Mouse (Mus musculus) liver, adult 10 weeks (tissue): ENCODE data around the gene Ndrg3. TPM values are rescaled to one million over a fixed set of nuclear protein-coding genes. Genes with fewer than 3 reads are reported as not detected.

Experiments used
- polyA plus RNA-seq: library from polyadenylated mRNA; stranded (reverse); fragments of 350-450 nt; fragmentation: Illumina TruSeq; extraction: RNeasy Lipid Tissue Mini Kit (QIAGEN cat#74804); gene quantifications from one replicate; pipeline ENCODE4 v1.2.3, GENCODE M21; 2014; ENCODE audit warnings: low read depth, low replicate concordance

Gene Ndrg3
- polyA plus RNA-seq: 15.0 TPM

DNA sequence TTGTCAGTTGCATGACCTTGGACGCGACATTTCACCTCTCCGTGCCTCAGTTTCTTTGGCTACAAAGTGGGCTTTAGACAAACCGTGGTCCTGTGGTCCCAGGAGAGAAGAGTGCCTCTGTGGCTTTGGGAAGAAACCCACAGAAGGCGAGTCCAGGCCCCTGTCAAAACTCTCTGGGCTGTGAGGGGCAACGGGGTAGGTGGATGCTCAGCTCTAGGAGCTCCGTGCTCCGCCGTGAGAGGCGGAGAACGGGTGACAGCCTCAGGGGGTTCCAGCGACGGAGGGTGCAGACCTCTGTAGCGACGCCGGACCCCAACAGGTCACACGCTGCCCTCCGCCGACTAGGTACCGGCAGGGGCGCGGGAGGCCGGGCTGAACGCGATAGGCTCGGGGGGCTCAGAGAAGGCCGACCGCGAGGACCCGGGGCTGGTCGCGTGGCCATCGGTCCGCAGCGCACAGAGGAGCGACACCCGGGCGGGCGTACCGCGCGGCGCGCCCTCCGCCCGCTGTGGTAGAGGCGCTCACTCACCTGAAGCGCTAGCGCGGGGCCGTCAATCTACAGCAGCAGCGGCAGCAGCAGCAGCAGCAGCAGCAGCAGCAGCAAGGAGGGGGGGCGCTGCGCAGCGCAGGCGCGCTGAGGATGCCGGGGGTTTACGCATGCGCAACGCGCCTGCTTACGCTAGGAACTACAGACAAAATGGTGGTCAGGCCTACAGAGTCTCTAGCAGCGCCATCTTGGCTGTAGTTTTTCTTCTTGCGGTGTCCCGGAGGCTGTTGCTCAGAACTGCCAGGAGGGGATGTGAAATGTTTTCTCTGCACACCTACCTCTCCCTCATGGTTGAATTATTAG lies at the start of gene Ndrg3:
TSS of gene Ndrg3 (minus strand) at position 587 of the 850 bp plus-strand sequence.

GRCm38 (mm10) chr2:157006511-157007233 lies 14.8 kb upstream of the Ndrg3 start, which contains the start of gene Dsn1:
Dsn1 (minus strand) TSS chr2:157007154.

DNA sequence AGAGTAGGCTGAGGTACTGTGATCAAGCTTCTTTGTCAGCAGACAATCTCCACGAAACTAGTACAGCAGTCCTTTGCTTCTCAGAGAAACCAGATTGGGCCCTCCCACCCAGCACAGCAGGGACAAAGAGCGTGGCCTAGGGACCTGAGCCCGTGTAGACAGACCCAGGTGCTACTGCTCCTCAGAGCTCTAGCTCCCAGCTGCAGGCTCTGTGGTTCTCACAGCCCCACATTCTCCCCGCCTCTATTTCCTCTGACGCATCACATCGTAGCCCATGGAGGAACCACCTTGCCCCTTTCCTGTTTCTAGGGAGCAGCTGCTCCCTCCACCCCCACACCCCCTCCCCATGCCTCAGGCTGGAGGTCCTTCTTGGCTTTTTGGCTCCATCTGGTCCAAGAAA lies 104.8 kb downstream of the Ndrg3 start, which contains the start of gene Sla2:
TSS of gene Sla2 (minus strand) at position 176 of the 400 bp plus-strand sequence.

Other genes with a start within 250 kb of the Ndrg3 start
- not detected for gene Myl9, start 216.6 kb downstream of the Ndrg3 start, polyA plus RNA-seq
- gene Tgif2, start 152.0 kb downstream of the Ndrg3 start, polyA plus RNA-seq: 0.19 TPM
- 0.79 TPM for gene 4930518I15Rik, start 134.1 kb downstream of the Ndrg3 start, polyA plus RNA-seq
- 151 TPM for gene Rab5if, start 128.9 kb downstream of the Ndrg3 start, polyA plus RNA-seq
- gene Sla2, start 104.9 kb downstream of the Ndrg3 start, polyA plus RNA-seq: not detected
- 1.4 TPM for gene Dsn1, start 15.1 kb upstream of the Ndrg3 start, polyA plus RNA-seq
- 0.05 TPM for gene Soga1, start 87.2 kb upstream of the Ndrg3 start, polyA plus RNA-seq
- gene Tldc2, start 95.0 kb upstream of the Ndrg3 start, polyA plus RNA-seq: not detected
- gene Samhd1, start 143.2 kb upstream of the Ndrg3 start, polyA plus RNA-seq: 43.8 TPM
- 2.5 TPM for gene Rbl1, start 212.5 kb upstream of the Ndrg3 start, polyA plus RNA-seq